Mouse (Mus musculus) left cerebral cortex, adult 18-20 months (tissue): ENCODE data around the gene Gm10972. TPM values are rescaled to one million over a fixed set of nuclear protein-coding genes. Genes with fewer than 3 reads are reported as not detected.
"Not testable (repeated sequence)": the region's sequence is repeated elsewhere in the genome, so short reads cannot be mapped to it uniquely, and the experiment has no call there.

Experiments used
- DNase-seq, 2 experiments: peaks; one replicate each; pipeline ENCODE4 v3.0.0; 2021 to 2022; ENCODE audit warnings: low spot score in 2 of 2, mixed read lengths in 1 of 2
- total RNA-seq, 2 experiments: library from RNA; stranded (reverse); gene quantifications; 2 replicates each; pipeline ENCODE4 v1.2.3; 2021

The Gm10972 gene
- total RNA-seq, 2 experiments from 2014 or later: not detected

DNA sequence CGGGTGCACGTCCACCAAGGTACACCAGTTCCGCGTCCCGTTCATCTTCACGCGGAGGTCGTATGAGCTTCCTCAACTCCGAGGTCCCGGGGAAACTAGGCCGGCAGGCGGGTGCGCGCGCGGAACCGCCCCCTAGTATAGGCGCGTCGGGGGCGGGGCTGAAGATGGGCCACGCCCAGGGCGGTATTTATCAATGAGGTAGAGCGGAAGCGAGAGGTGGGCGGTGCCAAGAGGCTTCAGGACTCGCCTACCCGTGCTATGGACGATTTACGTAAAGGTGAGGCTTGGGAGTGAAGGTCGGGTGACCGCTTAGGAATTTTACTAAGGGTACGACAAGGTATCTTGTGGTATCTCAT, 15.8 kb downstream of the Gm10972 start, which contains the start of gene Tuft1:
Gene Tuft1, minus strand, starts transcription at position 133 of the 356 bp plus-strand sequence.
- DNase-seq: peak; percentile 26 to 33

DNA sequence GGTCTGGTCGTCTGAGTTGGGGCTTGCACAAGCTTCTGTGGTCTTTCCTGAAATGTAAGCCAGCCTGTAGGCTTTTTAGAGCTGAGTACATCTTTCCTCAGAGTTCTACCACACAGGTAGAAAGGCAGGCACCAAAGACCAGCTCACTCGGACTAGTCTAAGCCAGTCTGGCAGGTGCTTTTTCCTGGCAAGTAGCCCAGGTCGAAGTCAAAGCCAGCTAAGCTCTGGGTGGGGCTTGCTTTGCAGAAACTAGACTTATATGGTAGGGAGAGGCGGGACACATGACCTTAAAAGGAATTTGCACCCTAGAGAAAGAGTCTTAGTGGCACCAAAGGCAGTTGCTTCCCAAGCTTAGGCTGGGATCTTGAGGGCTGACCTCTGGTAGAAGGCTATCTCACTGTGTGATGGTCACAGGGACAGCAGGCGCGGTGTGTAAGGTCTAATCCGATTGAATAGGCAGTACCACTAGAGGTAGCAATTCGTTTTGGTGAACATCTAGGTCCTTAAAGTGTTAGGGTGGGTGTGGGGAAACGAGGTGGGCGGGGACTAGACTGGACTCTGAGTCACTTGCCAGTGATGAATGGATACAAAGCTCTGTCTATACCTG, 16.3 kb downstream of the Gm10972 start:
- DNase-seq: not testable (repeated sequence)

DNA sequence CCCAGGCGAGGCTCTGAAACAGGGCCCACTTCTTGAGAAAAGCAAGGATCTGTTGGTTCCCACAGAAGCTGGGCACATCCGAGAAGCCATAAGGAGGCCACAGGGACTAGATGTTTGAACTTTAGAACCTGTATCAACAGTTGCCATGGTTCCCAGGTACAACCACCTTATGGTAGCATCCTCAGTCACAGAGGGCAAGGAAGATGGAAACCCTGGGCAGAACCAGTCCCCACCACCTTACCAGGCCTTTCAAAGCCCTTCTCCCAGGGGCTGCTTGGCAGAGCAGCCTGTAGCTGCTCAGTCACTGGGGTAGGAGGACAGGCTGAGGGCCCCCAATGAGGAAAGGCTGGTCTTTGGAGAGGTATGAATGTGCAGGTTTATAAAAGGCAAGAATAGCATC, 17.9 kb downstream of the Gm10972 start:
- not testable (repeated sequence) for DNase-seq

DNA sequence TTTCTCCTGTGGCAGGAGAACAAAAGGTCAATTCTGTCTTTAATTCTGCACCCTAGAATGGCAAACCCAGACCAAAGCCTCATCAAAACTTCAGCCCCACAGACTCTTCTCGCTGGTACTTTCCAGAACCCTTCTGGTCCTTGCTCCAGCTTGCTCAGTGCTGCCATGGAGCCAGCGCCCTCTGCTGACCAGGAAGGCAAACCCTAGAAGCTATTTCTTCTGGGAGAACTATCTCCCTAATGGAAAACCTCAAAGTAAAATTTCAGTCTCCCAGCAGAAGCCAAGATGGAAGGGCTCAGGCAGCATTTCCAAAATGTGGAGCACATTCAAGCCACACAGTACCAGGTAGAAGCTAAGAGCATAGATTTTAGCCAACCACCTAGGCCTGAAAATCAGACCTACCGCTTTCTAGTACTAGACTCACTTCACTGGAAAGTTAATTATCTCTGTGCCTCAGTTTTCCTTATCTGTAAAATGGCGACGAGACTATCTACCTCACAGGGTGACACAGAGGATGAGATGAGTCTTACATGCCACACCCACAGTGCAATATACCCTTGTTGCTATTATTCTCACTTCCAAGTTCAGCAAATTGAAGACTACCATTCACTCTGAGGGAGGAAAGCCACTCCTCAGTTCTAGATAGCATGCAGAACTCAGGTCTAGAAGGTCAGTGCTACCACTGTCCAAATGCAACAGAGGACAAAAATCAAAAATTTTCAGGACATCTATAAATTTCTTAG, 22.3 kb downstream of the Gm10972 start:
- not testable (repeated sequence) for DNase-seq

DNA sequence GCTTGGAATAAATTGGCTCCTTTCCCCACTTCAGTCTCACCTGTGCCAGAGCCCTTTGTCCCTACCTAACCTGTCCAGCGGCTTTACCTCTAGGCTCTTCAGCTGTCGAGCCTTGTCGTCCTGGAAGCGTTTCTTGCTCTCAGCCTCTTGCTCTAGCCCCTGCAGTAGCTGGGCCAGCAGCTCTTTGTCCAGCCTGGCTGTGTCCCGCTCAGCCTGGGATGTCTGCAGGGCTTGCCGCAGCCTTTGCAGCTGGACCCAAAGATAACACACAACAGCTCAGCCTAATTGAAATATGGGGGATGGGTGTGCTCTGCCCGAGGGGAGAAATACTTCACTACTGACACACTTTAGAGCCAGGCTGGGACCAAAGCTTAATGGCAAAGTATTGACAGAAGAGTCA, 23.0 kb downstream of the Gm10972 start:
- not testable (repeated sequence) for DNase-seq

DNA sequence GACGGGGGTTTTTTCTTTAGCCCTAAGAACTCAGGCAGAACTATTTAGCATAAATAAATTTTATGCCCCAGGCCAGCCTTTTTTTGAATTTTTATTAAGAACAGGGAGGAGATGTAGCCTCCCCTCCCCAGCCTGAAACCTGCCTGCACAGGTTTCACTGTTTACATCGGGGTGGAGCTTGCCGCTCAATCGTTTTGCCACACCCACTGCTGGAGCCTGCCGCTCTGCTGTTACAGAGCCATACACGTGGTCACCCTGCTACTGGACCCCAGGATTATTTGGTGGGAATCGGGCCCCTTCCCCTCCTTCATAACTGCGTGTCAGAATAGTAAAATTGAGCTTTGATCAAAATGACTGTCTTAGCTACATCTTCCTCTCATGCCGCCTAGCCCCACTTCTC, 32.2 kb downstream of the Gm10972 start:
- DNase-seq: not testable (repeated sequence)

- no peak for DNase-seq
Observed at GRCm38 (mm10) chr3:94679351-94679841, 36.5 kb downstream of the Gm10972 start.

DNA sequence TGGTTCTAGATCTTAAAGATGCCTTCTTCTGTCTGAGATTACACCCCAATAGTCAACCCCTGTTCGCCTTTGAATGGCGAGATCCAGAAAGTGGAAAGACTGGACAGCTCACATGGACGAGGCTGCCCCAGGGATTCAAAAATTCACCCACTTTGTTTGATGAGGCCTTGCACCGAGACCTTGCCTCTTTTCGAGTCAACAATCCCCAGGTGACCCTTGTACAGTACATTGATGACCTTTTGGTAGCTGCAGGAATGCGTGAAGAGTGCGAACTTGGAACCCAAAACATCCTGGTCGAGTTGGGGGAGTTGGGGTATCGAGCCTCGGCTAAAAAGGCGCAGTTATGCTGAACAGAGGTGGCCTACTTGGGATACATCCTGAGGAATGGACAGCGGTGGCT, 37.1 kb downstream of the Gm10972 start:
- not testable (repeated sequence) for DNase-seq

DNA sequence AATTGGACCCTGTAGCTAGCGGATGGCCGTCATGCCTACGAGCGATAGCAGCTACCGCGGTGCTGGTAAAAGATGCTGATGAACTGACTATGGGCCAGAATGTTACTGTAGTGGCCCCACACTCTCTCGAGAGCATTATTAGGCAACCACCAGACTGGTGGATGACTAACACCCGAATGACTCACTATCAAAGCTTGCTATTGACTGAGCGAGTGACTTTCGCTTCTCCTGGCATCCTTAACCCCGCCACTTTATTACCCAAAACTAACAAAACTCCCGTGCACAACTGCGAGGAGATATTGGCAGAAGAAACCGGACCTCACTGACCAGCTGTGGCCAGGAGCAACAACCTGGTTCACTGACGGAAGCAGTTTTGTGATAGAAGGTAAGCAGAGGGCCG, 37.9 kb downstream of the Gm10972 start:
- DNase-seq: no peak

DNA sequence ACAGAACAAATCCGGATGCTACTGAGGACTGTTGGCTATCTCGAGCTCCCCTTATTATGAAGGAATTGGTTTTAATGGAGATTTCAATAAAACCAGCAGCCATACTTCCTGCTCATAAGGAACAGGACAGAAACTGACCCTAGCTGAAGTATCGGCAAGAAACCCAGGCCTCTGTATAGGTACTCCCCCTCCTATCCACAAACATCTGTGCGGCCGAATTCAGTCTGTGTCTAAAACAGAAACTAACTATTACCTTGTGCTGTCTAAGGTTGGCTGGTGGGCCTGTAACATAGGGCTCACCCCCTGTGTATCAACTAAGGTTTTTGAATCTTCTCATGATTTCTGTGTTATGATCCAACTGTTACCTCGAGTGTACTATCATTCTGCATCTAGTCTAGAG, 40.7 kb downstream of the Gm10972 start:
- DNase-seq: no peak

GRCm38 (mm10) chr3:94685989-94686772, 43.3 kb downstream of the Gm10972 start:
- not testable (repeated sequence) for DNase-seq

DNA sequence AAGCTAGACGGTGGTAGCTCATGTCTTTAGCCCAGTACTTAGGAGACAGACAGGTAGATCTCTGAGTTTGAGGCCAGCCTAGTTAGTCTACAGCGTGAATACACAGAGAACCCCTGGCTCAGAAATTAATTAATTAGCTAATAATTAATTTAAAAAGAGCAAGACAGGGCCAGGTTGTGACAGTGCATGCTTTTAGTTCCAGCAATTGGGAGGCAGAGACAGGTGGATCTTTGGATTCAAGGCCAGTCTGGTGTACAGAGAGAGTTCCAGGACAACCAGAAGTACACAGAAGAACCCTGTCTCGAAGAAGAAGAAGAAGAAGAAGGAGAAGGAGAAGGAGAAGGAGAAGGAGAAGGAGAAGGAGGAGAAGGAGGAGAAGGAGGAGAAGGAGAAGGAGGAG, 45.8 kb downstream of the Gm10972 start:
- not testable (repeated sequence) for DNase-seq

DNA sequence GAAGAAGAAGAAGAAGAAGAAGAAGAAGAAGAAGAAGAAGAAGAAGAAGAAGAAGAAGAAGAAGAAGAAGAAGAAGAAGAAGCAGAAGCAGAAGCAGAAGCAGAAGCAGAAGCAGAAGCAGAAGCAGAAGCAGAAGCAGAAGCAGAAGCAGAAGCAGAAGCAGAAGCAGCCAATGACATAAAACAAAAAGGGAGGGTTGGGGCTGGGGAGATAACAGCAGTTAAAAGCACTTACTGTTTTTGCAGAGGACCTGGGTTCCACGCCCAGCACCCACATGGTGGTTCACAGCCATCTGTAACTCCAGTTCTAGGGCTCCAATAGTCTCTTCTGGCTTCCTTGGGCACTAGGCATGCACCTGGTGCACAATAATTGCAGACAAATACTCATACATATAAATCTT, 46.3 kb downstream of the Gm10972 start:
- DNase-seq: not testable (repeated sequence)

- DNase-seq: not testable (repeated sequence)
Observed at GRCm38 (mm10) chr3:94690162-94690561, 47.2 kb downstream of the Gm10972 start.

GRCm38 (mm10) chr3:94690616-94691247, 47.8 kb downstream of the Gm10972 start:
- DNase-seq: no peak

- not testable (repeated sequence) for DNase-seq
Observed at GRCm38 (mm10) chr3:94691694-94692093, 48.8 kb downstream of the Gm10972 start.

Other genes with a start within 250 kb of the Gm10972 start
- under 1 TPM; 0.63 to 0.73 TPM for gene Lingo4, start 244.6 kb upstream of the Gm10972 start, total RNA-seq
- 10 to 100 TPM; 37.8 to 39.0 TPM for gene Tdrkh, start 229.8 kb upstream of the Gm10972 start, total RNA-seq
- gene Mrpl9, start 199.8 kb upstream of the Gm10972 start, total RNA-seq: 10 to 100 TPM; 36.9 to 37.1 TPM
- not detected for gene Oaz3, start 199.2 kb upstream of the Gm10972 start, total RNA-seq
- 100 to 1,000 TPM; 147 to 160 TPM for gene Celf3, start 164.8 kb upstream of the Gm10972 start, total RNA-seq
- 1 to 10 TPM; 6.4 to 7.8 TPM for gene Riiad1, start 162.8 kb upstream of the Gm10972 start, total RNA-seq
- 100 to 1,000 TPM; 106 TPM for gene Snx27, start 60.4 kb upstream of the Gm10972 start, total RNA-seq
- gene Tuft1, start 15.8 kb downstream of the Gm10972 start, total RNA-seq: 1 to 10 TPM; 2.5 to 2.8 TPM
- 1 to 10 TPM; 1.6 to 3.1 TPM for gene Selenbp2, start 50.4 kb downstream of the Gm10972 start, total RNA-seq
- 1 to 10 TPM; 3.2 to 3.6 TPM for gene Cgn, start 143.4 kb downstream of the Gm10972 start, total RNA-seq
- 10 to 100 TPM; 53.4 to 54.2 TPM for gene Pogz, start 194.5 kb downstream of the Gm10972 start, total RNA-seq
- 100 to 1,000 TPM; 281 to 296 TPM for gene Psmb4, start 243.8 kb downstream of the Gm10972 start, total RNA-seq